Mouse (Mus musculus): ENCODE data around the gene Camk2d. TPM values are rescaled to one million over a fixed set of nuclear protein-coding genes. Genes with fewer than 3 reads are reported as not detected.

Gene Camk2d
- total RNA-seq, 4 experiments from 2014 or later = 49.9 to 62.3 (median 62.0) TPM

Other genes starting within 250 kb of the Camk2d start
- gene Arsj, start 232.6 kb upstream of the Camk2d start, total RNA-seq (2022) = under 1 TPM; 0.08 to 0.22 (median 0.16) TPM